Mouse (Mus musculus) stomach, embryonic 16.5 days (tissue): Measurements from ENCODE around the gene Syt14. TPM values are rescaled to one million over a fixed set of nuclear protein-coding genes. Genes with fewer than 3 reads are reported as not detected.

Experiments
- ATAC-seq: fragments of 200-750 bp; cut with Nextera tagmentation; 2 replicates; pipeline ENCODE4 v1.8.0; 2017; ENCODE audit warnings: moderate number of reproducible peaks, moderate TSS enrichment; ENCODE audit not compliant: insufficient read depth, low FRiP score
- H3K27ac ChIP-seq: fragments of 300-500 bp; sonication (generic); 2 replicates; pipeline ENCODE4 v1.5.1; 2014; ENCODE audit warnings: low read length
- H3K27me3 ChIP-seq: fragments of 300-500 bp; sonication (generic); 2 replicates; pipeline ENCODE4 v1.6.1; 2014; ENCODE audit warnings: low read length, control low read depth, mixed read lengths; ENCODE audit not compliant: control insufficient read depth, insufficient read depth
- H3K36me3 ChIP-seq: fragments of 300-500 bp; sonication (generic); 2 replicates; pipeline ENCODE4 v1.6.1; 2014; ENCODE audit warnings: low read length; ENCODE audit not compliant: control insufficient read depth, insufficient read depth
- H3K4me1 ChIP-seq: fragments of 300-500 bp; sonication (generic); 2 replicates; pipeline ENCODE4 v1.6.1; 2014; ENCODE audit warnings: low read length, control low read depth, mixed read lengths; ENCODE audit not compliant: control insufficient read depth, insufficient read depth
- H3K4me2 ChIP-seq: fragments of 300-500 bp; sonication (generic); 2 replicates; pipeline ENCODE4 v1.6.1; 2014; ENCODE audit warnings: low read depth, low read length, mixed read lengths
- H3K4me3 ChIP-seq: fragments of 300-500 bp; sonication (generic); replicated peaks from 2 replicates; pipeline ENCODE4 v1.5.1; 2014; ENCODE audit warnings: mild to moderate bottlenecking, low read length
- H3K9ac ChIP-seq: fragments of 300-500 bp; sonication (generic); 2 replicates; pipeline ENCODE4 v1.6.1; 2014; ENCODE audit warnings: low read length
- H3K9me3 ChIP-seq: fragments of 300-500 bp; sonication (generic); replicated peaks from 2 replicates; pipeline ENCODE4 v1.6.1; 2016; ENCODE audit warnings: low read length, control low read depth; ENCODE audit not compliant: control insufficient read depth
- WGBS: fragments of 180-500 bp; shearing (Covaris S2); extraction: QIAGEN DNeasy Blood & Tissue Kit; methylation state at CpG from one replicate; pipeline ENCODE4 v1.1.7; 2014; 5-methylcytosine and 5-hydroxymethylcytosine counted together
- polyA plus RNA-seq: library from polyadenylated mRNA; unstranded; fragments of >200 nt; fragmentation: Nextera tagmentation; extraction: Ambion mirVana; gene quantifications from 2 replicates; pipeline ENCODE4 v1.2.1, GENCODE M21; 2015

Syt14 gene
- polyA plus RNA-seq, 1 experiment from 2014 or later, result 1.3 TPM

GRCm38 (mm10) chr1:192962323-192962722, 73.3 kb downstream of the Syt14 start:
- 90% methylated on average over 5 of the region's 5 CpGs for WGBS
- no peaks in the 10 kb centered on the region for H3K9me3 ChIP-seq
- H3K4me1 ChIP-seq, result no peaks in the 10 kb centered on the region
- no peak overlapping the region for H3K4me2 ChIP-seq
- no peak overlapping the region for H3K27ac ChIP-seq
- H3K4me3 ChIP-seq, result no peak overlapping the region
- no peak for ATAC-seq
- no peaks in the 10 kb centered on the region for H3K27me3 ChIP-seq
- H3K9ac ChIP-seq, result no peak overlapping the region
- H3K36me3 ChIP-seq, result no peaks in the 10 kb centered on the region

- Histone ChIP-seq H3K27me3 (no peaks in the 10 kb centered on the region), H3K4me3 (no peak overlapping the region), H3K4me2 (no peak overlapping the region), H3K27ac (no peak overlapping the region), H3K9ac (no peak overlapping the region), H3K9me3 (no peaks in the 10 kb centered on the region), H3K4me1 (no peaks in the 10 kb centered on the region), H3K36me3 (no peaks in the 10 kb centered on the region)
- 66% methylated on average over 2 of the region's 2 CpGs for WGBS
- ATAC-seq, result no peak
These were observed 87.8 kb downstream of the Syt14 start for GRCm38 (mm10) chr1:192947839-192948173.

GRCm38 (mm10) chr1:192947170-192947838, 88.3 kb downstream of the Syt14 start:
- Histone ChIP-seq H3K4me3 (no peak overlapping the region), H3K9ac (no peak overlapping the region), H3K4me2 (no peak overlapping the region), H3K9me3 (no peaks in the 10 kb centered on the region), H3K4me1 (no peaks in the 10 kb centered on the region), H3K27me3 (no peaks in the 10 kb centered on the region), H3K36me3 (no peaks in the 10 kb centered on the region), H3K27ac (no peak overlapping the region)
- 82% methylated on average over 1 of the region's 1 CpGs for WGBS
- ATAC-seq, result no peak

GRCm38 (mm10) chr1:192939033-192939432, 96.5 kb downstream of the Syt14 start:
- no peak for ATAC-seq
- no peak overlapping the region for H3K9ac ChIP-seq
- no peak overlapping the region for H3K27ac ChIP-seq
- H3K4me3 ChIP-seq, result no peak overlapping the region
- H3K4me1 ChIP-seq, result no peaks in the 10 kb centered on the region
- H3K36me3 ChIP-seq, result no peaks in the 10 kb centered on the region
- H3K27me3 ChIP-seq, result no peaks in the 10 kb centered on the region
- no peaks in the 10 kb centered on the region for H3K9me3 ChIP-seq
- WGBS, result 65% methylated on average over 2 of the region's 2 CpGs
- H3K4me2 ChIP-seq, result no peak overlapping the region

DNA sequence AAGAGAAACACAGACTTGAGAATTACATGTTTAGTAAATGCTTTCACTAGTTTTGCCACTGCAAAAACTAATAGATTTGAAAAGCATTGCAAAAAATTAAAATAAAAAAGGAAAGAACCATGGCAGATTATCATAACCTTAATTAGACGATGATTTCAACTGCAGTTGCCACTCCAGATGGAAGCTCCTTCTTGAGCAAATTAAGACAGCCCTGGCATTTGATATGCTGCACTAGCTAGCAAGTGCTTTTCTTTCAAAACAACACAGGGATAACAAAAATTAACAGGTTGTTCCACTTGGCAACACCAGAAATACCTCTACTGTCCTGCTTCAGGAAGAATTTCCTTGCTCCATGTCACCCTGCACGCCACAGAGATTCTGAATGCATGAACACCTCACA, 97.6 kb downstream of the Syt14 start:
- ATAC-seq, result no peak
- 89% methylated on average over 2 of the region's 2 CpGs for WGBS
- H3K27ac ChIP-seq, result no peak overlapping the region

DNA sequence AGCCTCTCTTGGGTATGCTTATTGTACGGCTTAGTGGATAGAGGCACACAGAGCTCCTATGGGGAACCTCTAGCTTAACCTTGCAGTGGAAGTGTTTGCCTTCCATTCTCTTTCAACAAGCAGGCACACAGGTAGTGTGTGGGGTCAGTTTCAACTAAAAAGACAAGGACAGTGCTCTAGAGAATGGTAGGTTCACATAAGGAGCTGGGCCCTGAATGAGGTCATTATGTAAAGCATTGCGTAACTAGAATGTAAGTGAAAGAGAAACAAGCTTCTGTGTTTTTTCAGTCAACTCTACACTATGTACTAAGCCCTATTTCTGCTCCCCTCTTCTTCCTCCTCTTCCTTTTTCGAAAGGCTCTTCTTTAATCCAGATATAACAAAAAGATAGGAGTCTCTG, 103.8 kb downstream of the Syt14 start:
- H3K4me3 ChIP-seq, result no peak overlapping the region
- ATAC-seq, result no peak
- no peaks in the 10 kb centered on the region for H3K9me3 ChIP-seq

More for the DNA sequence above, 97.6 kb downstream of the Syt14 start:
- no peak overlapping the region for H3K4me2 ChIP-seq
- H3K36me3 ChIP-seq, result no peaks in the 10 kb centered on the region
- no peak overlapping the region for H3K4me3 ChIP-seq
- H3K9me3 ChIP-seq, result no peaks in the 10 kb centered on the region
- H3K27me3 ChIP-seq, result no peaks in the 10 kb centered on the region
- H3K9ac ChIP-seq, result no peak overlapping the region
- no peaks in the 10 kb centered on the region for H3K4me1 ChIP-seq

GRCm38 (mm10) chr1:192912101-192912728, 123.4 kb downstream of the Syt14 start:
- no peaks in the 10 kb centered on the region for H3K9me3 ChIP-seq
- H3K4me2 ChIP-seq, result no peak overlapping the region
- H3K27ac ChIP-seq, result no peak overlapping the region
- H3K4me1 ChIP-seq, result no peaks in the 10 kb centered on the region
- ATAC-seq, result no peak
- no peak overlapping the region for H3K9ac ChIP-seq
- no peaks in the 10 kb centered on the region for H3K27me3 ChIP-seq
- no peak overlapping the region for H3K4me3 ChIP-seq
- no peaks in the 10 kb centered on the region for H3K36me3 ChIP-seq
- WGBS, result 55% methylated on average over 3 of the region's 3 CpGs

More for the DNA sequence above, 103.8 kb downstream of the Syt14 start:
- no peaks in the 10 kb centered on the region for H3K27me3 ChIP-seq
- H3K36me3 ChIP-seq, result no peaks in the 10 kb centered on the region; the same call in 1 of the 2 replicates
- 84% methylated on average over 3 of the region's 3 CpGs for WGBS
- no peak overlapping the region for H3K4me2 ChIP-seq
- H3K9ac ChIP-seq, result no peak overlapping the region
- no peaks in the 10 kb centered on the region for H3K4me1 ChIP-seq
- H3K27ac ChIP-seq, result no peak overlapping the region

- H3K36me3 ChIP-seq, result no peaks in the 10 kb centered on the region
- no peaks in the 10 kb centered on the region for H3K27me3 ChIP-seq
- H3K9me3 ChIP-seq, result no peaks in the 10 kb centered on the region
- no peak for ATAC-seq
- no peak overlapping the region for H3K9ac ChIP-seq
- 53% methylated on average over 2 of the region's 2 CpGs for WGBS
- H3K4me2 ChIP-seq, result no peak overlapping the region
- no peak overlapping the region for H3K4me3 ChIP-seq
- 0 out of 2 replicates have a peak, but pooled peaks cover 3% of the 10 kb centered on the region for H3K4me1 ChIP-seq
- H3K27ac ChIP-seq, result no peak overlapping the region
These were observed 134.1 kb downstream of the Syt14 start for GRCm38 (mm10) chr1:192901516-192901915.

- H3K4me3 ChIP-seq, result no peak overlapping the region
- no peaks in the 10 kb centered on the region for H3K9me3 ChIP-seq
- no peak overlapping the region for H3K4me2 ChIP-seq
- H3K9ac ChIP-seq, result no peak overlapping the region
- 35% methylated on average over 3 of the region's 3 CpGs for WGBS
- 0 out of 2 replicates have a peak, but pooled peaks cover 3% of the 10 kb centered on the region for H3K4me1 ChIP-seq
- H3K27ac ChIP-seq, result no peak overlapping the region
- H3K27me3 ChIP-seq, result no peaks in the 10 kb centered on the region
- no peak for ATAC-seq
- H3K36me3 ChIP-seq, result no peaks in the 10 kb centered on the region
These were observed 134.7 kb downstream of the Syt14 start for GRCm38 (mm10) chr1:192900913-192901312.
